Mouse (Mus musculus) midbrain, embryonic 16.5 days (tissue): ENCODE data around the gene Gxylt2. TPM values are rescaled to one million over a fixed set of nuclear protein-coding genes. Genes with fewer than 3 reads are reported as not detected.

Experiments
- ATAC-seq: fragments of 200-750 bp; cut with Nextera tagmentation; 2 replicates; pipeline ENCODE4 v1.8.0; 2017; ENCODE audit warnings: moderate TSS enrichment
- H3K27ac ChIP-seq: fragments of 300-500 bp; sonication (generic); 2 replicates; pipeline ENCODE4 v1.5.1; 2014; ENCODE audit warnings: mild to moderate bottlenecking, low read length, mixed read lengths
- H3K27me3 ChIP-seq: fragments of 300-500 bp; sonication (generic); 2 replicates; pipeline ENCODE4 v1.6.1; 2014; ENCODE audit warnings: low read depth, low read length, mixed read lengths; ENCODE audit not compliant: control insufficient read depth, insufficient read depth
- H3K36me3 ChIP-seq: fragments of 300-500 bp; sonication (generic); 2 replicates; pipeline ENCODE4 v1.6.1; 2014; ENCODE audit warnings: mild to moderate bottlenecking, low read length, moderate library complexity, mixed read lengths; ENCODE audit not compliant: control insufficient read depth, insufficient read depth
- H3K4me1 ChIP-seq: fragments of 300-500 bp; sonication (generic); 2 replicates; pipeline ENCODE4 v1.6.1; 2014; ENCODE audit warnings: mild to moderate bottlenecking, low read length, mixed read lengths; ENCODE audit not compliant: control insufficient read depth, insufficient read depth
- H3K4me2 ChIP-seq: fragments of 300-500 bp; sonication (generic); 2 replicates; pipeline ENCODE4 v1.6.1; 2014; ENCODE audit warnings: mild to moderate bottlenecking, low read length, mixed read lengths
- H3K4me3 ChIP-seq: fragments of 300-500 bp; sonication (generic); 2 replicates; pipeline ENCODE4 v1.5.1; 2014; ENCODE audit warnings: low read depth, mild to moderate bottlenecking, low read length, moderate library complexity, mixed read lengths
- H3K9ac ChIP-seq: fragments of 300-500 bp; sonication (generic); 2 replicates; pipeline ENCODE4 v1.6.1; 2014; ENCODE audit warnings: low read depth, low read length, mixed read lengths
- H3K9me3 ChIP-seq: fragments of 300-500 bp; sonication (generic); replicated peaks from 2 replicates; pipeline ENCODE4 v1.6.1; 2014; ENCODE audit warnings: mild to moderate bottlenecking, low read length, mixed read lengths; ENCODE audit not compliant: control insufficient read depth, poor library complexity, severe bottlenecking
- WGBS: fragments of 180-500 bp; shearing (Covaris S2); extraction: QIAGEN DNeasy Blood & Tissue Kit; methylation state at CpG from one replicate; pipeline ENCODE4 v1.1.7; 2014; 5-methylcytosine and 5-hydroxymethylcytosine counted together
- polyA plus RNA-seq: library from polyadenylated mRNA; unstranded; fragments of >200 nt; fragmentation: Nextera tagmentation; extraction: Ambion mirVana; gene quantifications from 2 replicates; pipeline ENCODE4 v1.2.1, GENCODE M21; 2015

Gxylt2 gene
- polyA plus RNA-seq, 1 experiment from 2014 or later: 1.2 TPM

- H3K27me3 ChIP-seq: no peaks in the 10 kb centered on the region
- peak overlapping the region; percentile 82 for H3K9ac ChIP-seq
- ATAC-seq: peak; percentile 89
- H3K4me1 ChIP-seq: peaks cover 27% of the 10 kb centered on the region
- no peaks in the 10 kb centered on the region for H3K9me3 ChIP-seq
- peaks cover 8% of the 10 kb centered on the region for H3K36me3 ChIP-seq
- peak overlapping the region; percentile 73 for H3K4me2 ChIP-seq
- WGBS: 0% methylated on average over 39 of the region's 72 CpGs
- peak overlapping the region; percentile 91 for H3K27ac ChIP-seq
- H3K4me3 ChIP-seq: peak overlapping the region; percentile 87
These were observed 129.4 kb downstream of the Gxylt2 start for GRCm38 (mm10) chr6:100833811-100834481.

GRCm38 (mm10) chr6:100834489-100835160 lies 130.1 kb downstream of the Gxylt2 start:
- 43% methylated on average over 9 of the region's 9 CpGs for WGBS
- peak overlapping the region; percentile 82 for H3K9ac ChIP-seq
- H3K4me1 ChIP-seq: peaks cover 29% of the 10 kb centered on the region
- H3K9me3 ChIP-seq: no peaks in the 10 kb centered on the region
- peak overlapping the region; percentile 87 for H3K4me3 ChIP-seq
- no peaks in the 10 kb centered on the region for H3K27me3 ChIP-seq
- peak overlapping the region; percentile 73 for H3K4me2 ChIP-seq
- ATAC-seq: no peak
- H3K36me3 ChIP-seq: peaks cover 10% of the 10 kb centered on the region
- H3K27ac ChIP-seq: peak overlapping the region; percentile 91

GRCm38 (mm10) chr6:100845058-100845457 lies 140.5 kb downstream of the Gxylt2 start:
- Histone ChIP-seq H3K27me3 (no peaks in the 10 kb centered on the region), H3K36me3 (peaks cover 15% of the 10 kb centered on the region), H3K9ac (no peak overlapping the region), H3K4me3 (no peak overlapping the region), H3K4me2 (no peak overlapping the region), H3K9me3 (no peaks in the 10 kb centered on the region), H3K27ac (no peak overlapping the region), H3K4me1 (0 out of 2 replicates have a peak, but pooled peaks cover 5% of the 10 kb centered on the region)
- WGBS: 95% methylated on average over 4 of the region's 4 CpGs
- no peak for ATAC-seq

- no peak for ATAC-seq
- Histone ChIP-seq H3K9me3 (no peaks in the 10 kb centered on the region), H3K4me3 (no peak overlapping the region), H3K9ac (no peak overlapping the region), H3K4me1 (0 out of 2 replicates have a peak, but pooled peaks cover 5% of the 10 kb centered on the region), H3K36me3 (peaks cover 2% of the 10 kb centered on the region; the same call in 1 of the 2 replicates), H3K27ac (no peak overlapping the region), H3K27me3 (no peaks in the 10 kb centered on the region), H3K4me2 (no peak overlapping the region)
- WGBS: 93% methylated on average over 5 of the region's 5 CpGs
These were observed 142.7 kb downstream of the Gxylt2 start for GRCm38 (mm10) chr6:100847264-100847663.

GRCm38 (mm10) chr6:100848682-100849375 lies 144.3 kb downstream of the Gxylt2 start:
- Histone ChIP-seq H3K4me1 (0 out of 2 replicates have a peak, but pooled peaks cover 5% of the 10 kb centered on the region), H3K9ac (no peak overlapping the region), H3K36me3 (no peaks in the 10 kb centered on the region), H3K27ac (no peak overlapping the region), H3K9me3 (no peaks in the 10 kb centered on the region), H3K4me3 (no peak overlapping the region), H3K27me3 (no peaks in the 10 kb centered on the region), H3K4me2 (no peak overlapping the region)
- ATAC-seq: no peak
- WGBS: 89% methylated on average over 9 of the region's 9 CpGs

GRCm38 (mm10) chr6:100850671-100851081 lies 146.1 kb downstream of the Gxylt2 start:
- no peak overlapping the region for H3K4me2 ChIP-seq
- no peaks in the 10 kb centered on the region for H3K27me3 ChIP-seq
- no peaks in the 10 kb centered on the region for H3K36me3 ChIP-seq
- H3K9ac ChIP-seq: no peak overlapping the region
- no peak overlapping the region for H3K27ac ChIP-seq
- 89% methylated on average over 9 of the region's 9 CpGs for WGBS
- H3K4me3 ChIP-seq: no peak overlapping the region
- ATAC-seq: no peak
- H3K4me1 ChIP-seq: 0 out of 2 replicates have a peak, but pooled peaks cover 5% of the 10 kb centered on the region
- no peaks in the 10 kb centered on the region for H3K9me3 ChIP-seq

- Histone ChIP-seq H3K27ac (no peak overlapping the region), H3K36me3 (no peaks in the 10 kb centered on the region), H3K27me3 (no peaks in the 10 kb centered on the region), H3K4me1 (0 out of 2 replicates have a peak, but pooled peaks cover 5% of the 10 kb centered on the region), H3K4me2 (no peak overlapping the region), H3K9me3 (no peaks in the 10 kb centered on the region), H3K9ac (no peak overlapping the region), H3K4me3 (no peak overlapping the region)
- no peak for ATAC-seq
- WGBS: 88% methylated on average over 5 of the region's 5 CpGs
These were observed 146.5 kb downstream of the Gxylt2 start for GRCm38 (mm10) chr6:100851083-100851482.
